Mouse (Mus musculus) kidney, postnatal 14 days (tissue): ENCODE measurements at regions not wholly inside any gene's neighbourhood (a gene's known extent, or its start where the extent isn't known, plus 50 kb on each side); places are given as distances from the start of the nearest gene placed in this dataset.

Source experiments
- DNase-seq: peaks from one replicate; pipeline ENCODE4 v3.0.0; 2022; ENCODE audit warnings: mixed read lengths

- no peak for DNase-seq
Observed at GRCm38 (mm10) chr19:49396257-49396656, 1190.4 kb downstream of the Sorcs3 start.

GRCm38 (mm10) chr19:49415326-49415725 is 1209.5 kb downstream of the Sorcs3 start:
- no peak for DNase-seq

GRCm38 (mm10) chr19:49423059-49423900 is 1217.5 kb downstream of the Sorcs3 start:
- DNase-seq = no peak
